Mouse (Mus musculus) gastrocnemius, adult 18-20 months (tissue): ENCODE results near the gene Reg2. TPM values are rescaled to one million over a fixed set of nuclear protein-coding genes. Genes with fewer than 3 reads are reported as not detected.
"Not testable (repeated sequence)": the region's sequence is repeated elsewhere in the genome, so short reads cannot be mapped to it uniquely, and the experiment has no call there.

Source experiments
- DNase-seq: peaks from one replicate; pipeline ENCODE4 v3.0.0; 2021; ENCODE audit warnings: low spot score
- long read RNA-seq, 2 experiments: library from polyadenylated mRNA; stranded (forward); transcript quantifications; one replicate each; pipeline ENCODE4 v2.0.0; 2021
- total RNA-seq, 2 experiments: library from RNA; stranded (reverse); gene quantifications; 2 replicates each; pipeline ENCODE4 v1.2.3; 2021

Reg2 gene
- not detected for total RNA-seq
- long read RNA-seq, experiment 1 = 0 reads
- long read RNA-seq, experiment 2 = 0 reads

DNA sequence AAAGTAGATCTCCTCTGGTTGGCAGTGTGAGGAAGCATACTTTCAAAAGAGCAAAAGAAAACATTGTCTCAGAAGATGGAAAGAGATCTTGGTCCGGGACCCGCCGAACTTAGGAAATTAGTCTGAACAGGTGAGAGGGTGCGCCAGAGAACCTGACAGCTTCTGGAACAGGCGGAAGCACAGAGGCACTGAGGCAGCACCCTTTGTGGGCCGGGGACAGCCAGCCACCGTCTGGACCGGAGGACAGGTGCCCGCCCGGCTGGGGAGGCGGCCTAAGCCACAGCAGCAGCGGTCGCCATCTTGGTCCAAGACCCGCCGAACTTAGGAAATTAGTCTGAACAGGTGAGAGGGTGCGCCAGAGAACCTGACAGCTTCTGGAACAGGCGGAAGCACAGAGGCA lies at the start of gene Reg2:
Reg2 (plus strand) TSS at position 301 of the 400 bp plus-strand sequence.
- DNase-seq = not testable (repeated sequence)

DNA sequence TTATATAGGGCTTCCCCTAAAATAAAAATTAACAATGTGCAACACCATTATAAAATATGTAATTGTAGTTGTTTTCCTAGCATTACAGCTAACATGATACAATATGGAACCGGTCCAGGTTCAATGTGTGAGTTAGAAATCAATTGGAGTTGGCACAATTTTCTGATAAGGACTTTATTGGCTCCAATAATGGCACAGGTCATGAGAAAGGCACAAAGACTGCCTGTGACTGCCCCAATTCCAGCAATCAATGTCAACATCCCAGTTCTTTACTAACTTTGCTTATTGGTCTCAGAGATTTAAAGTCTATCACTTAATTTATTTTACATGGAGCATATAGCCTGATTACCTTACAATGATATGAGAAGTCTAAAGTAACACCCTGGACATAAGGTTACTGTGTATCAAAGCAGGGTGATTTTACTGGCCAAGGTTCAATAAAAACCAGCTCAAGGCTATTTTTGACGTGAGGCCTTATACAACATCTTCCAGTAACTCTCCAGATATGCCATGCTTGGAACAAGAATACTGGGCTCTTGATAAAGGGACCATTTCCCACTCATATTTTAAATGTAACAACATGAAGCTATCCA lies 33.4 kb upstream of the Reg2 start:
- DNase-seq = no peak

DNA sequence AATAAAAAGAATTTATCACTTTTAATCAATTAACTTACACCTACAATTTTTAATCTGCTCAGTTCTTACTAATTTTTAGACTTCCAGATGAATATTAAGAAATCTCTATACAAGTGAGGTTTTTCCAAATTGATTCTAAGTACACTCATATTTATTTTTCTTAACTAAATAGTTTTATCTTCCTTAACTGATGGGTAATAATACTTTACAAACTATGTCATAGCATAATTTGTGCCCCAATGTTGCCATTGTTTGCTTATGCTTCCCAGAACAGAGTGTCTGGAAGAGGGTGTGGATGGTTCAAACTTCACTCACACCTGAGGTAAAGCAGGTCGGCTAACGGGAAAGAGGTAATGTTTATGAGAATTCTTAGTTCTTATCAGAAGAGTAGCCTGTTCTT lies 25.1 kb upstream of the Reg2 start, which contains the start of gene Reg3b:
Reg3b (plus strand) TSS at position 301 of the 400 bp plus-strand sequence.
- no peak for DNase-seq

DNA sequence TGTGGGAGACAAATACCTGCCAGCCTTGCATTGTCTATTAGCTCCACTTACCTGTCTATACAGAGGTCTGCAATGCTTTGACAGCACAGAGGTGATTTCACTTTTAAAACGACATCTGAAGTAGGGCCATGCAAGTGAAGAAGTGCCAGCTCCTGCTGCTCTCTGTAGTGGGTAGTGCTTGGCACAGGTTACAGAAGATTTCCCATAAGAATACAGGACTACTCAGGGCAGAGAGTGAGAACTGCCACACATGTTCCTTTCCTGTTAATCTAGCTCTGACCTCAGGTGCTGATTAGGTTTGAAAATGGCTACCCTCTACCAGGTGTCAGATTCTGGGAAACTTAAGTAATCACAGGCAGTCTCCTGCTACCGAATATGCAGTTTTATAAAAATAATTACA lies 16.7 kb upstream of the Reg2 start, which contains the start of gene Reg3d:
Reg3d (minus strand) TSS at position 101 of the 400 bp plus-strand sequence.
- DNase-seq = no peak

DNA sequence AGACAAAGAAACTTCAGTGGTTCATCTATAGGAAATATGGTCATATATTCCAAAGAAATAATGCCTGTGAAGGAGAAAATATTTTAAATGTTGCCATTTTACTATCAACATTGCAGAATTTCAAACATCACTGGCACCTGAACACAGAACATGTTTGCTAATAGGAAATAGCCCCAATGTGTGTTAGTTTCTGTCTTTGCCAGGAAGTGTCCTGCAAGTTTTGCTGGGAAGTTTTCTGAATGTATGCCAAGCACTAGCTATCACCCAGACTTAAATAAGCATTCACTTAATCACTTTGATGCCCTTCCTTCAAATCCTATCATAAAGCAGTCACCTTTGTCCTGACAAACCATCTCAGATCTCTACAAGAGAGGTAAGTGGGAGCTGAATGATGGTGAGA lies 15.0 kb upstream of the Reg2 start, which contains the start of gene Reg3a:
Reg3a (plus strand) TSS at position 301 of the 400 bp plus-strand sequence.
- no peak for DNase-seq

DNA sequence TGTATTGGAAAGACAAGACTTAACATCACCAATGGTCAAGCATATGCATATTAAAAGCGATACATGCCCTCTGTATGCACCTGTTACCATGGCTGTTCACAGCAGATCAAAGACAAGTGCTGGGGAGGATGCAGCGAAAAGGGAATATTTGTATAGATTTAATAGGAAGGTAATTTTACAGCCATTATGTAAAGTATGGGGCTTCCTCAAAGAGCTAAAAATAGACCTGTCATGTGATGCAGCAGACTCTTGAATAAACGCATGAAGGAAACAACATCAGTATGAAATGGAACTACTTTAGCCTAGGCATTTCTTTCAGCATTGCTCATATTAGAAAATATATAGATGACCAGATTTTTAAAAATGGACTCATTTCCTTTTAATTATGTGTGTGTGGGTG lies 9.8 kb upstream of the Reg2 start:
- no peak for DNase-seq

DNA sequence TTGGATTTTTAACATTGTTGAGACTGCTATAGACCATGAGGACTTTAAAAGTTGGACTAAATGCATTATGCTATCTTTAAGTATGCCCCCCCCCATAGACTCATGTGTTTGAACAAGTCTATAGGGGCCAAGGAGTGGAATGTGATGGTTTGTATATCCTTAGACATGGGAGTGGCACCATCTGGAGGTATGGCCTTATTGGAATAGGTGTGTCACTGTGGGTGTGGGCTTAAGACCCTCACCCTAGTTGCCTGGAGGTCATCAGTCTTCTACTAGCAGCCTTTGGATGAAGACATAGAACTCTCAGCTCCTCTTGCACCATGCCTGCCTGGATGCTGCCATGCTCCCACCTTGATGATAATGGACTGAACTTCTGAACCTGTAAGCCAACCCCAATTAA lies 27.0 kb downstream of the Reg2 start, which contains the start of gene Reg1:
Reg1 (plus strand) TSS at position 301 of the 400 bp plus-strand sequence.
- DNase-seq = not testable (repeated sequence)

DNA sequence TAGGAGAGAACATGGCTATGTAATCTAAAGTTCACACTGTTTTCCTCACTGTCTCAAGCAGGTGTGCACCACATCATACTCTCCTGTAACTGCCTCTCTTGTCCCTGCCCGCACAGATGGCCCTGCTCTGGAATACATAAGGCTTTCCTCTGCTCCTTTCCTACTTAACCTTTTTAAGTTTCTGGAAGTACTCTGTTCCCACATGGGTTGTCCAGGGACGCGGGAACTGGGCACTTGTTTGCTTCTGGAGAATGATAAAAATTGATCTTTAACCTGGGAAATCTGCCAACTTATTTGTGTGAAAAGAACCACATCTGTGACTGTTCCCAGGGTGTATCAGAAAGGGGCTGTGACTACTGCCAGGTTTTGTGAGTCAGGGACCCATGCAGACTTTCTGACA lies 30.1 kb downstream of the Reg2 start:
- no peak for DNase-seq

DNA sequence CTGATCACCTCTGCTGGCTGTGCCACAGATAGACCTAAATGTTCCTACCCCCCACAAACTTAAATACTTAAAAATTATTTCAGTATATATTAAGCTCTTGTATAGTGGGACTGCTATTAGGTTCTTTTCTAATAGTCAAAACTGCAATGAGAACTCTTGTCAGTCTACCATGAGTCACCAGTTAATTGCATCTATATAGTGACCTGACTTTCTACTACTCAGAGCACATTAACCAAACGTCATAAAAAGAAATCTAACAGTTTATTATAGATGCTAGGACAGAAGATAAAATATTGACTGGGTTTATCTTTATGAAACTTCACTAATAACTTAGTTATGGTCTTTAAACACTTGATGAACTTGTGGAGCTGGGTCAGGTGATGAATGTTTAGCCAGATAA lies 51.8 kb downstream of the Reg2 start:
- DNase-seq = no peak

DNA sequence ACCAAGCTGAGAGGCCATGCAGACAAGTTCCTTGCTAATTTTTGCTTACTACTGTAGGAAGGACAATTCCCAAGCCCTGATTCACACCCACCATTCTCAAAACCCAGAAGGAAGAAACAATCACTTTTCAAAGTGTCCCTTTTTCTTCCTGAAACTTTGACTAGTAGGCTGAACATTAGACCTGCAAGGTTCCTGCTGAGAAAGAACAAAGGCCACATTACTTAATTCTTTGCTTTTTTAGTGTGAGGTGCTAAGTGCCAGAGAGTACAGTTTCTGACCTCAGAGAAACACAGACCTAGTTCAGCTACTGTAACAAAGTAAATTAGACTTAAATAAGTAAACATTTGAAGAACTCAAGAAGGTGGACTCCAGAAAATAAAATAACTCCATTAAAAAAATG lies 53.0 kb downstream of the Reg2 start:
- no peak for DNase-seq

DNA sequence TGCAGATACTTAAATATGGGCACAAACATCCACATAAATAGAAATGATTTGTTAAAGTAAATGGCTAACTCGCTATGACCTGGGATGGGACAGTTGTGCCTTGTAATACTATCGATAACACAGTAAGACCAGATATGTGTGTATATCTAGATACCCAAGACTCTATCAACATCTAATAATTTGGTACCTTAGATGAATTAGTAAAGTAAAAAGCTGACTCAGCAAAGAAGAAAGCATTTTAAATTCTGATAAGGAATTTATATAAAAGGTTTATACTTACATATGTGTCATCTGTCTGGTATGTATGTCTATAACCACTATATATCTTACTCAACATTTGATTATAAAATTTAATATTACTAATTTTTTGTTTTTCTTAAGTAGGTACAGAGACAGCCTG lies 57.4 kb downstream of the Reg2 start:
- no peak for DNase-seq

Other genes starting within 250 kb of the Reg2 start
- not detected for gene Reg3b, start 25.0 kb upstream of the Reg2 start, total RNA-seq
- not detected for gene Reg3d, start 16.8 kb upstream of the Reg2 start, total RNA-seq
- not detected for gene Reg3a, start 14.9 kb upstream of the Reg2 start, total RNA-seq
- gene Reg1, start 27.1 kb downstream of the Reg2 start, total RNA-seq = not detected
- not detected for gene Reg3g, start 73.2 kb downstream of the Reg2 start, total RNA-seq